Mouse (Mus musculus): ENCODE results near the gene Gstp2. TPM values are rescaled to one million over a fixed set of nuclear protein-coding genes. Genes with fewer than 3 reads are reported as not detected.

Gstp2 gene
- 151 and 182 TPM in 2 replicates for polyA plus RNA-seq (2015; fragmentation: Nextera tagmentation; extraction: Ambion mirVana)

DNA sequence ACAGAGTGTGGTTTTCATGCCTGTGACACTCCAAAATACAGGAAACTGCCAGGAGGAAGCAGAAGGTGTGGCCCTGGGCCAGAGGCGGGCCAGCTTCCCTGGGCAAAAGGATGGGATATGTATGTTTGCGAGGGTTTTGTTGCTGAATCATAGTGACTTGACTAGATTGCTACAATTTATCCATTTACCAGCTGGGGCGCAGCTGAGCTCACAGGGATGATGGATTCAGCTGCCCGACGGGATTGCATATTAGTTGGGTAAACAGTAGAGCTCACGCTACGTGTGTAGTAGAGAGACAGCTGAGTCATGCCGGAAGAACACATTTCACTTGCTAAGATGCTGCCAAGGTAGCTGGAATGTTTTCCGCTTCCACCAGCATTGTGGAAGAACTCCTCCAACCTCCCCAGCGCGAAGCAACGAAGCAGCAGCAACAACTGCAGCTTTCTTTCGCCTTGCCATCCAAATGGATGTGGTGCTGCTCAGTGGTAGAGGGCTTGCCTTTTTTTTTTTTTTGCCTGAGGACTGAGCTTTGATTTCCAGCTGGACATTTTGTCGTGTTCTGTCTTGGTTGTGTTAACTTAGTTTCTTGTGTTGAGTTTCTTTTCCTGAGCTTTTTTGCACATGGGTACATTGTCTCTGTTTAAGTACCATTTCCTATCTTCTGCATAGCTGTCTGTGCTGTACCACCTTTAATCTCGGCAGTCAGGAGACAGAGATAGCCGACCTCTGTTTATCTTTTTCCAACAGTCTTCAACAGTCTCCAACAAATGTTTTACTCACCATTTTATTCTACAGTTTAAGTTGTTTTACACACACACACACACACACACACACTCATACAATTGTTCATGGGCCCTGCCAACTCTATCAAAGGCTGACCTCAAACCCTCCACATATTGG lies at the start of gene Gstp2:
Gene Gstp2, minus strand, starts transcription at position 58 of the 900 bp plus-strand sequence.
- 19% methylated on average over 16 of the region's 16 CpGs for WGBS
- H3K36me3 ChIP-seq (ENCODE audit: control insufficient read depth, insufficient read depth) = no peaks in the 10 kb centered on the region
- H3K9me3 ChIP-seq (ENCODE audit: control insufficient read depth) = no peaks in the 10 kb centered on the region
- H3K4me2 ChIP-seq (replicated peaks; ENCODE audit: low read depth) = peak within 1 kb of the TSS; percentile 51
- TF ChIP-seq CTCF (IDR thresholded peaks at IDR 0.05; ENCODE audit: low read depth) = peak; percentile 85
- no peaks in the 10 kb centered on the region for H3K27me3 ChIP-seq (replicated peaks; ENCODE audit: control insufficient read depth, insufficient read depth, low read length)
- peak; percentile 84 for ATAC-seq
- no peak within 1 kb of the TSS for H3K4me3 ChIP-seq (ENCODE audit: low read depth, low read length)
- peak within 1 kb of the TSS; percentile 88 for H3K27ac ChIP-seq (ENCODE audit: low read depth, low read length)
- H3K4me1 ChIP-seq (replicated peaks; ENCODE audit: control insufficient read depth, insufficient read depth, low read length) = peaks cover 6% of the 10 kb centered on the region; the same call in 1 of the 2 replicates
- no peak within 1 kb of the TSS for H3K9ac ChIP-seq (ENCODE audit: low read depth, low read length)

DNA sequence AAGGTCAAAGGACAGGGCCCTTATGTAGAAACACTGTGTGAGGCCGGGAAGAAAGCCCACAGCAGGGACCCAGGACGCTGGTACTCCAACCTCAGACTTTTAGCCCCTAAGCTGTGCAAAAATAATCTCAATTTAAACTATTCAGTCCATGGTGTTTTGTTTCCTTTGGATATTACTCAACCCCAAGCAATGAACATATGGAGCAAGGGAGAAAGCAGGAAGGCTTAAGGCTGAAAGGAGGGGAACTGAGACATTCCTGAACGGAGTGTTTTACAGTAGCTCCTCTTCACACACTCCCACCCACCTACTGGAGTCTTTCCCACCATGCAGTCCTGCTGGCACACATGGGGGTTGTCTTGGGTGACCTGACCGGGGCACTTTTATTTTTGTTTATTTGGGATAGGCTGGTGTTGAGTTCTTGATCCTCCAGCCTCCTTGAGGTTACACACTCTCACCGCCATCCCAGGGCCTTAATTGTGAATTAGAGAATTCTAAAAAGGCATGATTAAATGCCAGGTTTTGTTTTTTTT lies 49.0 kb upstream of the Gstp2 start:
- TF ChIP-seq CTCF (IDR thresholded peaks at IDR 0.05; ENCODE audit: low read depth) = no peak
- no peak for ATAC-seq
- WGBS = 62% methylated on average over 5 of the region's 5 CpGs
- H3K4me3 ChIP-seq (ENCODE audit: low read depth, low read length) = no peak overlapping the region
- H3K9ac ChIP-seq (ENCODE audit: low read depth, low read length) = no peak overlapping the region
- no peaks in the 10 kb centered on the region; the same call in 1 of the 2 replicates for H3K36me3 ChIP-seq (ENCODE audit: control insufficient read depth, insufficient read depth)
- H3K9me3 ChIP-seq (ENCODE audit: control insufficient read depth) = no peaks in the 10 kb centered on the region
- H3K27me3 ChIP-seq (replicated peaks; ENCODE audit: control insufficient read depth, insufficient read depth, low read length) = no peaks in the 10 kb centered on the region
- H3K4me2 ChIP-seq (replicated peaks; ENCODE audit: low read depth) = no peak overlapping the region
- peaks cover 3% of the 10 kb centered on the region; the same call in 1 of the 2 replicates for H3K4me1 ChIP-seq (replicated peaks; ENCODE audit: control insufficient read depth, insufficient read depth, low read length)
- no peak overlapping the region for H3K27ac ChIP-seq (ENCODE audit: low read depth, low read length)

DNA sequence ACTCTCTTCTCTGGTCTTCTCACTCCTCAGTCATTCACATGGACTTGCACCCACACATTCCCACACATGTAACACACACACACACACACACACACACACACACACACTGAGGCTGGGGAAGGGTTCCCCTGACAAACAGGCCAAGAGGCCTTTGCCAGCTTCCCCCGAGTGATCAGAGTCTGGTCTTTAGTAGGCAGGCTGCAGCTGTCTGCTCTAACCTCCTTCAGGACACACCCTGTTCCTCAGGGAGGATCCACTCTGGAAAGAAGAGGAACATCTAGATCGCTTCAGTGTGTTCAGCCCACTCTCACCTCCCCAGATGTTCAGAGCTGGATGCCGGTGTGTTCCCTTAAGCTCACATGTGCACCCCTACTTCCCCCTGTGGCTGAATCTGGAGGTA lies 48.5 kb upstream of the Gstp2 start:
- H3K9ac ChIP-seq (ENCODE audit: low read depth, low read length) = no peak overlapping the region
- H3K9me3 ChIP-seq (ENCODE audit: control insufficient read depth) = no peaks in the 10 kb centered on the region
- 55% methylated on average over 3 of the region's 3 CpGs for WGBS
- no peak for ATAC-seq
- H3K4me3 ChIP-seq (ENCODE audit: low read depth, low read length) = no peak overlapping the region
- H3K27ac ChIP-seq (ENCODE audit: low read depth, low read length) = no peak overlapping the region
- no peaks in the 10 kb centered on the region; the same call in 1 of the 2 replicates for H3K36me3 ChIP-seq (ENCODE audit: control insufficient read depth, insufficient read depth)
- H3K4me1 ChIP-seq (replicated peaks; ENCODE audit: control insufficient read depth, insufficient read depth, low read length) = peaks cover 3% of the 10 kb centered on the region; the same call in 1 of the 2 replicates
- TF ChIP-seq CTCF (IDR thresholded peaks at IDR 0.05; ENCODE audit: low read depth) = no peak
- no peaks in the 10 kb centered on the region for H3K27me3 ChIP-seq (replicated peaks; ENCODE audit: control insufficient read depth, insufficient read depth, low read length)
- no peak overlapping the region for H3K4me2 ChIP-seq (replicated peaks; ENCODE audit: low read depth)

DNA sequence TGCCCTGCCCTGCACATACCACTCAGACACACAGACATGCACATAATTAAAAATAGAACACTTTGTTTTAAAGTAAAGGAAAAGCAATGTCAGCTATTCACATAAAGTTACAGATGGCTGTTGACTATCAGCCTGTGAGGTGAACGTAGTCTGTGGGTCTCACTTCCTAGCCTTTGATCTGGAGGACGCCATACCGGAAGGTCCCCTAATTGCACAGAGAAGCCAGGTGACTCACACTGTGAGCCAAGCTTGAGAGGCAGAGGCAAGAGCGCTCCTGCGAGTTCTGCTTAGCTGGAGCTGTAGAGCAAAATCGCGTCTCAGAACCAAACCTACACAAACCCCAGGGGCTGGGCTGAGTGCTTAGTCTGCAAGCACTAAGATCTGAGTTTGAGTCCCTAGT lies 47.9 kb upstream of the Gstp2 start:
- Histone ChIP-seq H3K9ac (ENCODE audit: low read depth, low read length) (no peak overlapping the region), H3K27ac (ENCODE audit: low read depth, low read length) (no peak overlapping the region), H3K9me3 (ENCODE audit: control insufficient read depth) (no peaks in the 10 kb centered on the region), H3K4me1 (replicated peaks; ENCODE audit: control insufficient read depth, insufficient read depth, low read length) (peaks cover 3% of the 10 kb centered on the region; the same call in 1 of the 2 replicates), H3K36me3 (ENCODE audit: control insufficient read depth, insufficient read depth) (no peaks in the 10 kb centered on the region; the same call in 1 of the 2 replicates), H3K4me2 (replicated peaks; ENCODE audit: low read depth) (no peak overlapping the region), H3K27me3 (replicated peaks; ENCODE audit: control insufficient read depth, insufficient read depth, low read length) (no peaks in the 10 kb centered on the region), H3K4me3 (ENCODE audit: low read depth, low read length) (no peak overlapping the region)
- WGBS = 49% methylated on average over 7 of the region's 7 CpGs
- no peak for TF ChIP-seq CTCF (IDR thresholded peaks at IDR 0.05; ENCODE audit: low read depth)
- no peak for ATAC-seq

DNA sequence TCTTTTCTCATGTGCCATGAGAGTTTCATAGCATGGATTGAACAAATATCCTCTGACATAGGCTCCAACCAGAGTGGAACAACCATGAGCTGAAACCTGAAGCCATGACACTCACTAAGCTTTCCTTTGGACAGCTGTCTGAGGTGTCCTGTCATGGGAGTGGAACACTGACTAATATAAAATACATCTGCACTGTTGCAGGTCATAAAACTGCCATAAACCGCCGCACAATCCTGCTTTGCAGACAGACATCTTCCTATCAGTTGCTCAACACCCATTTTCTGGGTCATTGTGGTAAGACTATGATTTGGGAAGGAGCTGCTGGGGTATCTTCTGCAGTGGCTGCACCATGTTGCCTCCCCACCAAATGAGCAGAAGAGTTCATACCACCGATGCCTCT lies 46.9 kb upstream of the Gstp2 start:
- ATAC-seq = no peak
- no peak overlapping the region for H3K27ac ChIP-seq (ENCODE audit: low read depth, low read length)
- H3K9ac ChIP-seq (ENCODE audit: low read depth, low read length) = no peak overlapping the region
- TF ChIP-seq CTCF (IDR thresholded peaks at IDR 0.05; ENCODE audit: low read depth) = no peak
- 48% methylated on average over 3 of the region's 3 CpGs for WGBS
- no peaks in the 10 kb centered on the region for H3K27me3 ChIP-seq (replicated peaks; ENCODE audit: control insufficient read depth, insufficient read depth, low read length)
- H3K4me3 ChIP-seq (ENCODE audit: low read depth, low read length) = no peak overlapping the region
- no peak overlapping the region for H3K4me2 ChIP-seq (replicated peaks; ENCODE audit: low read depth)
- H3K36me3 ChIP-seq (ENCODE audit: control insufficient read depth, insufficient read depth) = no peaks in the 10 kb centered on the region
- H3K9me3 ChIP-seq (ENCODE audit: control insufficient read depth) = no peaks in the 10 kb centered on the region
- peaks cover 3% of the 10 kb centered on the region; the same call in 1 of the 2 replicates for H3K4me1 ChIP-seq (replicated peaks; ENCODE audit: control insufficient read depth, insufficient read depth, low read length)

DNA sequence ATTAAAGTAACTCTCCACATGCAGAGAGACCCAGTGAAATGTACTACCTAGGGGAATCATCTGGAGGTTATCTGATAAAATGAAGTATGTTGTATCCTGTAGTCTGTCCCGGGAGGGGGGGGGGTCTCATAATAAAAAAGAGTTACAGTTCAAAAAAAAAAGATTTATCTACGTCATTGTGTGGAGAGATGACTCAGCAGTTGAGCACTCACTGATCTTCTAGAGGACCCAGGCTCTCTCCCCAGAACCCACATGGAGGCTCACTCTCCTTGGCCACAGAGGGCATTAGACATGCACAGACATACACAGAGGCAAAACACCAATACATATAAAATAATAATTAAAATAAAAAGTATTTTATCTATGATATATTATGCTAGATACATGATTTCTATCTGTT lies 45.6 kb upstream of the Gstp2 start:
- 50% methylated on average over 2 of the region's 2 CpGs for WGBS
- H3K27me3 ChIP-seq (replicated peaks; ENCODE audit: control insufficient read depth, insufficient read depth, low read length) = no peaks in the 10 kb centered on the region
- no peak overlapping the region for H3K9ac ChIP-seq (ENCODE audit: low read depth, low read length)
- ATAC-seq = no peak
- TF ChIP-seq CTCF (IDR thresholded peaks at IDR 0.05; ENCODE audit: low read depth) = no peak
- H3K4me3 ChIP-seq (ENCODE audit: low read depth, low read length) = no peak overlapping the region
- H3K36me3 ChIP-seq (ENCODE audit: control insufficient read depth, insufficient read depth) = no peaks in the 10 kb centered on the region
- peaks cover under 1% of the 10 kb centered on the region; the same call in 1 of the 2 replicates for H3K4me1 ChIP-seq (replicated peaks; ENCODE audit: control insufficient read depth, insufficient read depth, low read length)
- no peaks in the 10 kb centered on the region for H3K9me3 ChIP-seq (ENCODE audit: control insufficient read depth)
- no peak overlapping the region for H3K4me2 ChIP-seq (replicated peaks; ENCODE audit: low read depth)
- no peak overlapping the region for H3K27ac ChIP-seq (ENCODE audit: low read depth, low read length)
